Mouse (Mus musculus): ENCODE data around the gene Slc52a3. TPM values are rescaled to one million over a fixed set of nuclear protein-coding genes. Genes with fewer than 3 reads are reported as not detected.
A peak's percentile ranks its signal among the peaks of the same experiment; 100 is the strongest.

Slc52a3 gene
- polyA plus RNA-seq (2016; fragmentation: Nextera tagmentation; extraction: Ambion mirVana), result 0.94 and 1.2 TPM in 2 replicates

GRCm38 (mm10) chr2:151996229-151997189 lies at the start of gene Slc52a3:
Slc52a3 (plus strand) TSS chr2:151996511.
- peak within 1 kb of the TSS; percentile 11; the same call in 1 of the 2 replicates for H3K4me2 ChIP-seq (replicated peaks)
- H3K4me1 ChIP-seq, result peaks cover 28% of the 10 kb centered on the region
- 0 out of 2 replicates have a peak within 1 kb of the TSS, but pooled peaks have one; percentile 7 for H3K4me3 ChIP-seq
- WGBS, result 9% methylated on average over 35 of the region's 35 CpGs
- ATAC-seq (ENCODE audit: low FRiP score, low read depth), result no peak
- no peak within 1 kb of the TSS for H3K9ac ChIP-seq (replicated peaks)
- no peaks in the 10 kb centered on the region for H3K9me3 ChIP-seq
- no peaks in the 10 kb centered on the region for H3K36me3 ChIP-seq
- H3K27ac ChIP-seq (replicated peaks), result no peak within 1 kb of the TSS
- H3K27me3 ChIP-seq, result peaks cover 76% of the 10 kb centered on the region

GRCm38 (mm10) chr2:151947617-151948016 lies 48.7 kb upstream of the Slc52a3 start:
- Histone ChIP-seq H3K9ac (replicated peaks) (no peak overlapping the region), H3K4me3 (no peak overlapping the region), H3K36me3 (no peaks in the 10 kb centered on the region), H3K27me3 (no peaks in the 10 kb centered on the region), H3K9me3 (no peaks in the 10 kb centered on the region), H3K27ac (replicated peaks) (no peak overlapping the region), H3K4me2 (replicated peaks) (no peak overlapping the region), H3K4me1 (no peaks in the 10 kb centered on the region)
- WGBS, result 92% methylated on average over 2 of the region's 2 CpGs
- no peak for ATAC-seq (ENCODE audit: low FRiP score, low read depth)

GRCm38 (mm10) chr2:151948311-151948710 lies 48.0 kb upstream of the Slc52a3 start:
- no peak overlapping the region for H3K9ac ChIP-seq (replicated peaks)
- no peaks in the 10 kb centered on the region for H3K36me3 ChIP-seq
- WGBS, result 85% methylated on average over 7 of the region's 7 CpGs
- H3K27me3 ChIP-seq, result no peaks in the 10 kb centered on the region
- no peaks in the 10 kb centered on the region for H3K4me1 ChIP-seq
- H3K27ac ChIP-seq (replicated peaks), result no peak overlapping the region
- H3K4me3 ChIP-seq, result no peak overlapping the region
- no peaks in the 10 kb centered on the region for H3K9me3 ChIP-seq
- H3K4me2 ChIP-seq (replicated peaks), result no peak overlapping the region
- ATAC-seq (ENCODE audit: low FRiP score, low read depth), result no peak

- 63% methylated on average over 2 of the region's 2 CpGs for WGBS
- ATAC-seq (ENCODE audit: low FRiP score, low read depth), result no peak
- Histone ChIP-seq H3K27ac (replicated peaks) (no peak overlapping the region), H3K4me3 (no peak overlapping the region), H3K4me2 (replicated peaks) (no peak overlapping the region), H3K9ac (replicated peaks) (no peak overlapping the region), H3K27me3 (no peaks in the 10 kb centered on the region), H3K9me3 (no peaks in the 10 kb centered on the region), H3K4me1 (no peaks in the 10 kb centered on the region), H3K36me3 (no peaks in the 10 kb centered on the region)
Measured at GRCm38 (mm10) chr2:151949082-151949774, 47.1 kb upstream of the Slc52a3 start.

- no peaks in the 10 kb centered on the region for H3K36me3 ChIP-seq
- H3K9me3 ChIP-seq, result no peaks in the 10 kb centered on the region
- H3K4me2 ChIP-seq (replicated peaks), result no peak overlapping the region
- H3K27ac ChIP-seq (replicated peaks), result no peak overlapping the region
- no peak for ATAC-seq (ENCODE audit: low FRiP score, low read depth)
- 84% methylated on average over 8 of the region's 8 CpGs for WGBS
- no peaks in the 10 kb centered on the region for H3K27me3 ChIP-seq
- no peak overlapping the region for H3K4me3 ChIP-seq
- H3K4me1 ChIP-seq, result peaks cover 3% of the 10 kb centered on the region; the same call in 1 of the 2 replicates
- no peak overlapping the region for H3K9ac ChIP-seq (replicated peaks)
Measured at GRCm38 (mm10) chr2:151953665-151954064, 42.6 kb upstream of the Slc52a3 start.

- Histone ChIP-seq H3K27ac (replicated peaks) (0 out of 2 replicates have a peak overlapping the region, but pooled peaks have one; percentile 2), H3K36me3 (no peaks in the 10 kb centered on the region), H3K4me2 (replicated peaks) (no peak overlapping the region), H3K4me3 (no peak overlapping the region), H3K9ac (replicated peaks) (no peak overlapping the region), H3K9me3 (no peaks in the 10 kb centered on the region), H3K4me1 (peaks cover 15% of the 10 kb centered on the region), H3K27me3 (no peaks in the 10 kb centered on the region)
- no peak for ATAC-seq (ENCODE audit: low FRiP score, low read depth)
- WGBS, result 77% methylated on average over 4 of the region's 4 CpGs
Measured at GRCm38 (mm10) chr2:151956500-151957137, 39.7 kb upstream of the Slc52a3 start.

- no peaks in the 10 kb centered on the region for H3K27me3 ChIP-seq
- 26% methylated on average over 5 of the region's 5 CpGs for WGBS
- H3K36me3 ChIP-seq, result no peaks in the 10 kb centered on the region
- peaks cover 39% of the 10 kb centered on the region for H3K4me1 ChIP-seq
- no peak for ATAC-seq (ENCODE audit: low FRiP score, low read depth)
- H3K4me3 ChIP-seq, result no peak overlapping the region
- H3K4me2 ChIP-seq (replicated peaks), result no peak overlapping the region
- no peak overlapping the region for H3K27ac ChIP-seq (replicated peaks)
- no peaks in the 10 kb centered on the region for H3K9me3 ChIP-seq
- no peak overlapping the region for H3K9ac ChIP-seq (replicated peaks)
Measured at GRCm38 (mm10) chr2:151959274-151959673, 37.0 kb upstream of the Slc52a3 start.

GRCm38 (mm10) chr2:151961284-151962196 lies 34.8 kb upstream of the Slc52a3 start:
- Histone ChIP-seq H3K9me3 (no peaks in the 10 kb centered on the region), H3K4me2 (replicated peaks) (no peak overlapping the region), H3K4me1 (peaks cover 51% of the 10 kb centered on the region), H3K27me3 (no peaks in the 10 kb centered on the region), H3K4me3 (no peak overlapping the region), H3K27ac (replicated peaks) (0 out of 2 replicates have a peak overlapping the region, but pooled peaks have one; percentile 15), H3K36me3 (no peaks in the 10 kb centered on the region), H3K9ac (replicated peaks) (no peak overlapping the region)
- no peak for ATAC-seq (ENCODE audit: low FRiP score, low read depth)
- 38% methylated on average over 9 of the region's 9 CpGs for WGBS

GRCm38 (mm10) chr2:151962474-151962873 lies 33.8 kb upstream of the Slc52a3 start:
- Histone ChIP-seq H3K4me2 (replicated peaks) (no peak overlapping the region), H3K27ac (replicated peaks) (no peak overlapping the region), H3K27me3 (no peaks in the 10 kb centered on the region), H3K9ac (replicated peaks) (no peak overlapping the region), H3K4me1 (peaks cover 58% of the 10 kb centered on the region), H3K9me3 (no peaks in the 10 kb centered on the region), H3K4me3 (no peak overlapping the region), H3K36me3 (no peaks in the 10 kb centered on the region)
- no peak for ATAC-seq (ENCODE audit: low FRiP score, low read depth)
- 63% methylated on average over 10 of the region's 10 CpGs for WGBS

GRCm38 (mm10) chr2:151963319-151963718 lies 33.0 kb upstream of the Slc52a3 start:
- Histone ChIP-seq H3K36me3 (0 out of 2 replicates have a peak, but pooled peaks cover 1% of the 10 kb centered on the region), H3K4me2 (replicated peaks) (no peak overlapping the region), H3K4me3 (no peak overlapping the region), H3K27ac (replicated peaks) (no peak overlapping the region), H3K9me3 (no peaks in the 10 kb centered on the region), H3K27me3 (no peaks in the 10 kb centered on the region), H3K4me1 (peaks cover 66% of the 10 kb centered on the region), H3K9ac (replicated peaks) (no peak overlapping the region)
- 81% methylated on average over 5 of the region's 5 CpGs for WGBS
- ATAC-seq (ENCODE audit: low FRiP score, low read depth), result no peak

GRCm38 (mm10) chr2:151964052-151964451 lies 32.3 kb upstream of the Slc52a3 start:
- 0 out of 2 replicates have a peak, but pooled peaks have one; percentile 11 for ATAC-seq (ENCODE audit: low FRiP score, low read depth)
- Histone ChIP-seq H3K4me3 (no peak overlapping the region), H3K27me3 (no peaks in the 10 kb centered on the region), H3K27ac (replicated peaks) (peak overlapping the region; percentile 63), H3K9me3 (no peaks in the 10 kb centered on the region), H3K4me1 (peaks cover 74% of the 10 kb centered on the region), H3K4me2 (replicated peaks) (peak overlapping the region; percentile 8; the same call in 1 of the 2 replicates), H3K36me3 (peaks cover 8% of the 10 kb centered on the region; the same call in 1 of the 2 replicates), H3K9ac (replicated peaks) (no peak overlapping the region)
- 5% methylated on average over 9 of the region's 9 CpGs for WGBS

All from midbrain, embryonic 12.5 days (tissue).